Mouse (Mus musculus): ENCODE measurements around the gene Cass4. TPM values are rescaled to one million over a fixed set of nuclear protein-coding genes. Genes with fewer than 3 reads are reported as not detected.

Gene Cass4
- polyA plus RNA-seq, 1 experiment from 2014 or later, result 0.29 TPM

- no peaks in the 10 kb centered on the region for H3K4me1 ChIP-seq (replicated peaks; ENCODE audit: control insufficient read depth, insufficient read depth, low read length)
- no peak for TF ChIP-seq CTCF (IDR thresholded peaks at IDR 0.05; ENCODE audit: low read depth)
- 25% methylated on average over 10 of the region's 10 CpGs for WGBS
- no peaks in the 10 kb centered on the region for H3K27me3 ChIP-seq (replicated peaks; ENCODE audit: control insufficient read depth, insufficient read depth, low read length)
- H3K4me2 ChIP-seq (replicated peaks; ENCODE audit: low read depth), result no peak overlapping the region
- peak; percentile 50; the same call in 1 of the 2 replicates for ATAC-seq
- no peak overlapping the region for H3K4me3 ChIP-seq (ENCODE audit: low read depth, low read length)
- no peak overlapping the region for H3K27ac ChIP-seq (ENCODE audit: low read depth, low read length)
- H3K36me3 ChIP-seq (ENCODE audit: control insufficient read depth, insufficient read depth), result no peaks in the 10 kb centered on the region
- H3K9ac ChIP-seq (ENCODE audit: low read depth, low read length), result no peak overlapping the region
- H3K9me3 ChIP-seq (ENCODE audit: control insufficient read depth), result no peaks in the 10 kb centered on the region
Observed at GRCm38 (mm10) chr2:172476707-172477260, 83.2 kb downstream of the Cass4 start.

GRCm38 (mm10) chr2:172477350-172477749, 83.8 kb downstream of the Cass4 start:
- Histone ChIP-seq H3K4me1 (replicated peaks; ENCODE audit: control insufficient read depth, insufficient read depth, low read length) (no peaks in the 10 kb centered on the region), H3K9me3 (ENCODE audit: control insufficient read depth) (no peaks in the 10 kb centered on the region), H3K4me2 (replicated peaks; ENCODE audit: low read depth) (no peak overlapping the region), H3K4me3 (ENCODE audit: low read depth, low read length) (no peak overlapping the region), H3K27ac (ENCODE audit: low read depth, low read length) (no peak overlapping the region), H3K27me3 (replicated peaks; ENCODE audit: control insufficient read depth, insufficient read depth, low read length) (no peaks in the 10 kb centered on the region), H3K9ac (ENCODE audit: low read depth, low read length) (no peak overlapping the region), H3K36me3 (ENCODE audit: control insufficient read depth, insufficient read depth) (no peaks in the 10 kb centered on the region)
- WGBS, result 37% methylated on average over 3 of the region's 3 CpGs
- no peak for ATAC-seq
- TF ChIP-seq CTCF (IDR thresholded peaks at IDR 0.05; ENCODE audit: low read depth), result no peak

GRCm38 (mm10) chr2:172477860-172478259, 84.3 kb downstream of the Cass4 start:
- no peak overlapping the region for H3K27ac ChIP-seq (ENCODE audit: low read depth, low read length)
- H3K4me3 ChIP-seq (ENCODE audit: low read depth, low read length), result no peak overlapping the region
- no peaks in the 10 kb centered on the region for H3K36me3 ChIP-seq (ENCODE audit: control insufficient read depth, insufficient read depth)
- no peak overlapping the region for H3K4me2 ChIP-seq (replicated peaks; ENCODE audit: low read depth)
- no peaks in the 10 kb centered on the region for H3K9me3 ChIP-seq (ENCODE audit: control insufficient read depth)
- no peaks in the 10 kb centered on the region for H3K4me1 ChIP-seq (replicated peaks; ENCODE audit: control insufficient read depth, insufficient read depth, low read length)
- H3K9ac ChIP-seq (ENCODE audit: low read depth, low read length), result no peak overlapping the region
- H3K27me3 ChIP-seq (replicated peaks; ENCODE audit: control insufficient read depth, insufficient read depth, low read length), result no peaks in the 10 kb centered on the region
- WGBS, result 3% methylated on average over 2 of the region's 2 CpGs
- no peak for ATAC-seq
- peak; percentile 89 for TF ChIP-seq CTCF (IDR thresholded peaks at IDR 0.05; ENCODE audit: low read depth)

- no peak for ATAC-seq
- H3K27ac ChIP-seq (ENCODE audit: low read depth, low read length), result no peak overlapping the region
- no peak overlapping the region for H3K9ac ChIP-seq (ENCODE audit: low read depth, low read length)
- no peak for TF ChIP-seq CTCF (IDR thresholded peaks at IDR 0.05; ENCODE audit: low read depth)
- no peaks in the 10 kb centered on the region for H3K27me3 ChIP-seq (replicated peaks; ENCODE audit: control insufficient read depth, insufficient read depth, low read length)
- no peaks in the 10 kb centered on the region for H3K4me1 ChIP-seq (replicated peaks; ENCODE audit: control insufficient read depth, insufficient read depth, low read length)
- H3K4me3 ChIP-seq (ENCODE audit: low read depth, low read length), result no peak overlapping the region
- WGBS, result 61% methylated on average over 7 of the region's 7 CpGs
- H3K9me3 ChIP-seq (ENCODE audit: control insufficient read depth), result no peaks in the 10 kb centered on the region
- no peaks in the 10 kb centered on the region for H3K36me3 ChIP-seq (ENCODE audit: control insufficient read depth, insufficient read depth)
- no peak overlapping the region for H3K4me2 ChIP-seq (replicated peaks; ENCODE audit: low read depth)
Observed at GRCm38 (mm10) chr2:172480296-172480695, 86.7 kb downstream of the Cass4 start.

- Histone ChIP-seq H3K9me3 (ENCODE audit: control insufficient read depth) (no peaks in the 10 kb centered on the region), H3K4me2 (replicated peaks; ENCODE audit: low read depth) (no peak overlapping the region), H3K27me3 (replicated peaks; ENCODE audit: control insufficient read depth, insufficient read depth, low read length) (no peaks in the 10 kb centered on the region), H3K9ac (ENCODE audit: low read depth, low read length) (no peak overlapping the region), H3K4me3 (ENCODE audit: low read depth, low read length) (no peak overlapping the region), H3K4me1 (replicated peaks; ENCODE audit: control insufficient read depth, insufficient read depth, low read length) (no peaks in the 10 kb centered on the region), H3K36me3 (ENCODE audit: control insufficient read depth, insufficient read depth) (no peaks in the 10 kb centered on the region), H3K27ac (ENCODE audit: low read depth, low read length) (no peak overlapping the region)
- no peak for ATAC-seq
- 84% methylated on average over 16 of the region's 16 CpGs for WGBS
- no peak for TF ChIP-seq CTCF (IDR thresholded peaks at IDR 0.05; ENCODE audit: low read depth)
Observed at GRCm38 (mm10) chr2:172481654-172482385, 88.2 kb downstream of the Cass4 start.

Other genes starting within 250 kb of the Cass4 start
- not detected in 2 replicates for gene Mc3r, start 145.3 kb upstream of the Cass4 start, polyA plus RNA-seq (2015; fragmentation: Nextera tagmentation; extraction: Ambion mirVana)
- 11.5 and 12.7 TPM in 2 replicates for gene Fam210b, start 48.2 kb upstream of the Cass4 start, polyA plus RNA-seq (2015; fragmentation: Nextera tagmentation; extraction: Ambion mirVana)
- gene Aurka, start 23.3 kb upstream of the Cass4 start, polyA plus RNA-seq (2015; fragmentation: Nextera tagmentation; extraction: Ambion mirVana), result 17.9 and 23.1 TPM in 2 replicates
- gene Cstf1, start 23.1 kb upstream of the Cass4 start, polyA plus RNA-seq (2015; fragmentation: Nextera tagmentation; extraction: Ambion mirVana), result 18.0 and 19.4 TPM in 2 replicates
- 75.3 and 82.5 TPM in 2 replicates for gene Rtf2, start 46.8 kb downstream of the Cass4 start, polyA plus RNA-seq (2015; fragmentation: Nextera tagmentation; extraction: Ambion mirVana)
- 0.17 and 0.51 TPM in 2 replicates for gene Gcnt7, start 64.8 kb downstream of the Cass4 start, polyA plus RNA-seq (2015; fragmentation: Nextera tagmentation; extraction: Ambion mirVana)
- gene Fam209, start 78.7 kb downstream of the Cass4 start, polyA plus RNA-seq (2015; fragmentation: Nextera tagmentation; extraction: Ambion mirVana), result not detected in 2 replicates
- gene Tfap2c, start 155.8 kb downstream of the Cass4 start, polyA plus RNA-seq (2015; fragmentation: Nextera tagmentation; extraction: Ambion mirVana), result not detected in 2 replicates

Data from intestine, postnatal 0 days (tissue).